Mouse (Mus musculus): Measurements from ENCODE around the gene Atxn1.
A peak's percentile ranks its signal among the peaks of the same experiment; 100 is the strongest.

The Atxn1 gene

GRCm38 (mm10) chr13:45630518-45631290, 334.1 kb downstream of the Atxn1 start:
- no peak for DNase-seq (ENCODE audit: low spot score in 2 of 2)

GRCm38 (mm10) chr13:45629750-45630149, 335.1 kb downstream of the Atxn1 start:
- DNase-seq (ENCODE audit: low spot score in 2 of 2): peak in 1 of 2 experiments; percentile 61

- no peak for DNase-seq (ENCODE audit: low spot score in 2 of 2)
These were observed 336.5 kb downstream of the Atxn1 start for GRCm38 (mm10) chr13:45628341-45628740.

GRCm38 (mm10) chr13:45627206-45627751, 337.5 kb downstream of the Atxn1 start:
- DNase-seq (ENCODE audit: low spot score in 2 of 2): peak; percentile 70 to 76

DNA sequence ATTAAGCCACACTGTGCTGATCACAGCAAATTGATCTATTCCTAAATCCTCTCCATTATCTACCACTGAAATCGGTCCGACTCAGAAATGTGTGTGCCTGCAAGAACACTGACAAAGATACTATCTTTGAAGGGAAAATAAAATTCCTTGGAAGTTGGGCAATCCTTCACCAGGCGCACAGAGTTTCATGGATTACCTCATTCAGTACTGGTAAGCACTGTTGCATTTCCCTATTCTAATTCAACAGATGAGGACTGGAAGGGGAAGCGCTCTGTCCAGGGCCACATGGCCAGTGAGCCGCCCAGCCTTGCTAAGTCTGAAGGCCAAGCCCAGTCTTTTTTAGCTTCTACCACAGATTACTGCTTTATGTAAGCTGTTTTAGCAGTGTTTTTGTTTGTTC, 339.1 kb downstream of the Atxn1 start:
- DNase-seq (ENCODE audit: low spot score in 2 of 2): no peak

GRCm38 (mm10) chr13:45623846-45624245, 341.0 kb downstream of the Atxn1 start:
- DNase-seq (ENCODE audit: low spot score in 2 of 2): no peak

- DNase-seq (ENCODE audit: low spot score in 2 of 2): peak; percentile 57 to 70
These were observed 341.8 kb downstream of the Atxn1 start for GRCm38 (mm10) chr13:45622871-45623546.

- no peak for DNase-seq (ENCODE audit: low spot score in 2 of 2)
These were observed 344.1 kb downstream of the Atxn1 start for GRCm38 (mm10) chr13:45620687-45621086.

GRCm38 (mm10) chr13:45620281-45620680, 344.5 kb downstream of the Atxn1 start:
- no peak for DNase-seq (ENCODE audit: low spot score in 2 of 2)

DNA sequence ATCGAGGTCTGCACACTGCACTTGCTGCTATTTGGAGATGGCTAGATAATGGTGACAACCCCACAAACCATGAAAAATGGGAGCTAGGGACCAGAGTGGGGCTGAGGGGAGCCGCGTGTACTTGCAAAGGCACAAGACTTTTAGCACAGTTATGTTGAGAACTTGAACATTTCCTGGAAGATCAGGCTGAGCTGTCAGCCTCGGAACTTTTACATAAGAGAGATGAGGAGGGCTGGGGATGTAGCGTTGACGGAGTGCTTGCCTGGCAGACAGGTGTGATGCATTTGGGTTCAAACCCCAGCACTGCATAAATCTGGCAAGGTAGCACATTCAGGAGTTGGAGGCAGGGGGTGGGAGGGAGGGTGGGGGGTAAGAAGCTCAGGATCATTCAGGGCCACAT, 346.8 kb downstream of the Atxn1 start:
- DNase-seq (ENCODE audit: low spot score in 2 of 2): no peak

GRCm38 (mm10) chr13:45614762-45615161, 350.0 kb downstream of the Atxn1 start:
- no peak for DNase-seq (ENCODE audit: low spot score in 2 of 2)

GRCm38 (mm10) chr13:45613346-45613745, 351.5 kb downstream of the Atxn1 start:
- peak in 1 of 2 experiments; percentile 27 for DNase-seq (ENCODE audit: low spot score in 2 of 2)

DNA sequence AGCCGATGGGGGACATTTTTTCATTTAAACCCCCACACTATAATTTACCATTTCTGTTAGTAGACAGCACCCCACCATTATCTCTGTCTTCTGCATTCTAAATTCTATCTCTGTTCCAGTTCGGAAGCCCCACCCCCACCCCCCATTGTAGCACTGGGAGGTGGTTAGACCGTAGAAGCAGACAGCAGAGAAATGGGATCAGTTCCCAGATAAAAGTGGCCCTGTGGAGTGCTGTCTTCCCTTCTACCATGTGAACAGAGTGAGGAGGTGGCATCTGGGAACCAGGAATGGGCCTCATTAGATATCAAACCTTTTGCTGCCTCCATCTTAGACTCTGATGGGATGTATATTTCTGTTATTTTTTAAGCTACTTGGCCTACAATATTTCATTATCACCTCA, 353.3 kb downstream of the Atxn1 start:
- no peak for DNase-seq (ENCODE audit: low spot score in 2 of 2)

GRCm38 (mm10) chr13:45609461-45609860, 355.3 kb downstream of the Atxn1 start:
- no peak for DNase-seq (ENCODE audit: low spot score in 2 of 2)

DNA sequence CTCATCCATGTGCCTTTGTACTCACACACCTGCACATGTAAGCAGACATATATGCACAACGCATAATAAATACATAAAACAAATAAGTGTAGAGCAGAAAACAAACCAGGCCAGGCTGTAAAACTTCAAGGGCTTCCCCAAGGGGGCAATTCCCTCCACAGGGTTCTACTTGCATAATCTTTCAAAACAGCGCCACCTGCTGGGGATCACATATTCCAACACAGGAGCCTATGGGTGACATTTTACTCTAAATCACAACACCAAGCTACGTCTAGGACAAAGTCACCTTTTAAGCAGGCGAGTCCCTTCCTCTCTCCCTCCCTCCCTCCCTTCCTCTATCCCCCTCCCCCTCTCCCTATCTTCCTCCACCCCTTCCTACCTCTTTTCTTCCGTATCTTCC, 356.2 kb downstream of the Atxn1 start:
- DNase-seq (ENCODE audit: low spot score in 2 of 2): no peak

GRCm38 (mm10) chr13:45607946-45608345, 356.9 kb downstream of the Atxn1 start:
- no peak for DNase-seq (ENCODE audit: low spot score in 2 of 2)

GRCm38 (mm10) chr13:45603636-45604035, 361.2 kb downstream of the Atxn1 start:
- DNase-seq (ENCODE audit: low spot score in 2 of 2): no peak

- DNase-seq (ENCODE audit: low spot score in 2 of 2): no peak
These were observed 364.4 kb downstream of the Atxn1 start for GRCm38 (mm10) chr13:45600443-45600842.

DNA sequence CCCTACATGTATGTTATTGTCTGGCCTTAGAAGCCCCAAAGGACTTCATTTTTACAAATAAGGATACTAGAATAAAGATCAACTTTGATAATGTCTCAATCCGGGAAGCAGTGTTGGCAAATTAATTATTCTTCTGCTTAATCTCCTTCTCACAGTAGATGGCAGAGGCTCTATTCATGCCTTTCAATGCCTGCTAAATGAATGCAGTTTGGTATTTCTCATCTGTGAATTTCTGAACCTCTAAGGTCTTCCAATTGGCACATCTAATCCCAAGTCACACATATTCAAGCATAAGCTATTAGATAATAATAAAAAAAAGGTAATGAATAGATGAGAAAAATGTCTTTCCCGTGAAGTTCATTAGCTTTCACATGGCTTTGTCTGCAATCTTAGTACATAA, 365.0 kb downstream of the Atxn1 start:
- DNase-seq (ENCODE audit: low spot score in 2 of 2): no peak

GRCm38 (mm10) chr13:45595416-45595815, 369.4 kb downstream of the Atxn1 start:
- no peak for DNase-seq (ENCODE audit: low spot score in 2 of 2)

DNA sequence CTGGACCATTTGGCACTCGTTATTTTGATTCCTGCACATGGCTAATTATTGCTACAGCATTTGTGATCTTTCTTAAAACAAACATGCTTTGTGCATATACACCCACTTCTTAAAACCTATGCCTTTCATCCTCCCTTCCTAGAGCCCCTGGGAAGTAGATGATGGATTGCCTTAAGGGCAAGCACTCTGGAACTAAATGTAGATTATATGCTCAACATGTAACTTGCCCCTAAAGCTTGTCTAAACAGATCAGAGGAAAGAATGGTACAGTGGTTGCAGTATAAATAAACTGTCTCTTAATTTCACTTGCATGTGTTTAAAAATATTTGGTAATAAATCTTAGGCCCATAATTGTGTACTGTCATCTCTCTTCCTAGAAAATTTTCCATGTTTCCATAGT, 370.9 kb downstream of the Atxn1 start:
- no peak for DNase-seq (ENCODE audit: low spot score in 2 of 2)

- DNase-seq (ENCODE audit: low spot score in 2 of 2): no peak
These were observed 373.9 kb downstream of the Atxn1 start for GRCm38 (mm10) chr13:45590898-45591297.

DNA sequence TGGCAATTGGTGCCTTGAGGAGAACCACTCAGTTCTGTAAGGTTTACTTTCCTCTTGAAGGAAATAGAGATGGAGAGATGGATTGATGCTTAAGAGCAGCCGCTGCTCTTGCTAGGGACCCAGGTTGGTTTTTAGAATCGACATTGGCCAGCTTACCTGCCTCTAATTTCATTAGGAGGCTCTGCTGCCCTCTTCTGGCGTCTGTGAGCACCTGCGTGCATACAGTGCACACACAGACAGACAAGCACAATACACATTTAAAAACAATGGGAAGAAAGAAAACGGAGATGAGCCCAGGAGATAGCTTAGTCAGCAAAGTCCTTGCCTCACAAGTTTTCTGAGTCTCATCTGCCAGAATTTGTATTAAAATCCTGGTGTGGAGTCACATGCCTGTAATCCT, 381.7 kb downstream of the Atxn1 start:
- no peak for DNase-seq (ENCODE audit: low spot score in 2 of 2)
